Mouse (Mus musculus) MEL (cell line): ENCODE measurements around the gene Map7d3. TPM values are rescaled to one million over a fixed set of nuclear protein-coding genes. Genes with fewer than 3 reads are reported as not detected.
A peak's percentile ranks its signal among the peaks of the same experiment; 100 is the strongest.

ENCODE experiments used
- DNase-seq: peaks from one replicate; pipeline ENCODE4 v3.0.0; 2011; ENCODE audit warnings: low read depth, low spot score
- H3K27ac ChIP-seq: 2 replicates; pipeline ENCODE4 v1.5.1; 2012; ENCODE audit warnings: low read depth, mild to moderate bottlenecking, control low read depth, low read length, moderate library complexity; ENCODE audit not compliant: control insufficient read depth
- H3K27me3 ChIP-seq, 2 experiments: fragments of 150-350 bp in 1 of 2; sonication (generic) in 1 of 2; 2 replicates each; pipeline ENCODE4 v1.6.1; 2012; ENCODE audit warnings: low read length in 2 of 2, mild to moderate bottlenecking in 2 of 2, improper control_type of control experiment in 1 of 2, moderate library complexity in 1 of 2; ENCODE audit not compliant: insufficient read depth in 2 of 2, control insufficient read depth in 1 of 2
- H3K36me3 ChIP-seq, 2 experiments: 2 replicates each; pipeline ENCODE4 v1.6.1; 2012 to 2014; ENCODE audit warnings: low read length in 2 of 2, improper control_type of control experiment in 1 of 2, inconsistent platforms in 1 of 2, mild to moderate bottlenecking in 1 of 2; ENCODE audit not compliant: insufficient read depth in 2 of 2, control insufficient read depth in 1 of 2
- H3K4me1 ChIP-seq, 2 experiments: fragments of 150-350 bp in 1 of 2; sonication (generic) in 1 of 2; 2 replicates each; pipeline ENCODE4 v1.6.1; 2012; ENCODE audit warnings: low read length in 2 of 2, improper control_type of control experiment in 1 of 2, mild to moderate bottlenecking in 1 of 2; ENCODE audit not compliant: insufficient read depth in 2 of 2, control insufficient read depth in 1 of 2
- H3K4me3 ChIP-seq, 2 experiments: fragments of 150-350 bp in 1 of 2; sonication (generic) in 1 of 2; 2 replicates each; pipeline ENCODE4 v1.5.1; 2012; ENCODE audit warnings: low read depth in 2 of 2, low read length in 2 of 2, mild to moderate bottlenecking in 2 of 2, moderate library complexity in 2 of 2, control low read depth in 1 of 2, improper control_type of control experiment in 1 of 2; ENCODE audit not compliant: control insufficient read depth in 1 of 2, insufficient read depth in 1 of 2
- H3K79me2 ChIP-seq: 2 replicates; pipeline ENCODE4 v1.6.1; 2012; ENCODE audit warnings: mild to moderate bottlenecking, low read length, moderate library complexity; ENCODE audit not compliant: control insufficient read depth, poor library complexity, insufficient read depth
- H3K9ac ChIP-seq: 2 replicates; pipeline ENCODE4 v1.6.1; 2012; ENCODE audit warnings: low read depth, mild to moderate bottlenecking, control low read depth, low read length, moderate library complexity; ENCODE audit not compliant: control insufficient read depth, poor library complexity, severe bottlenecking
- H3K9me3 ChIP-seq: fragments of 150-350 bp; sonication (generic); replicated peaks from 2 replicates; pipeline ENCODE4 v1.6.1; 2012; ENCODE audit warnings: mild to moderate bottlenecking, low read length, improper control_type of control experiment, moderate library complexity; ENCODE audit not compliant: insufficient read depth
- BHLHE40 ChIP-seq: IDR thresholded peaks from 2 replicates; pipeline ENCODE4 v1.6.1; 2012; ENCODE audit warnings: low read depth, mild to moderate bottlenecking, inconsistent platforms, low read length, improper control_type of control experiment, borderline replicate concordance
- CHD1 ChIP-seq: IDR thresholded peaks from 2 replicates; pipeline ENCODE4 v1.6.1; 2012; ENCODE audit warnings: low read depth, mild to moderate bottlenecking, inconsistent platforms, low read length, improper control_type of control experiment
- CHD2 ChIP-seq: IDR thresholded peaks from 2 replicates; pipeline ENCODE4 v1.6.1; 2011; ENCODE audit warnings: low read length, improper control_type of control experiment
- CTCF ChIP-seq, 3 experiments: IDR thresholded peaks in 2 of 3; conservative IDR thresholded peaks in 1 of 3; 2 replicates each; pipeline ENCODE4 v1.5.1; 2011 to 2012; ENCODE audit warnings: low read length in 3 of 3, low read depth in 2 of 3, mild to moderate bottlenecking in 2 of 3, improper control_type of control experiment in 1 of 3, inconsistent platforms in 1 of 3, mixed read lengths in 1 of 3, moderate library complexity in 1 of 3; ENCODE audit not compliant: control insufficient read depth in 1 of 3, insufficient read depth in 1 of 3, poor library complexity in 1 of 3, severe bottlenecking in 1 of 3
- E2F4 ChIP-seq: IDR thresholded peaks from 2 replicates; pipeline ENCODE4 v1.6.1; 2011; ENCODE audit warnings: low read depth, low read length, improper control_type of control experiment, borderline replicate concordance
- ELF1 ChIP-seq: IDR thresholded peaks from 2 replicates; pipeline ENCODE4 v1.6.1; 2014; ENCODE audit warnings: low read depth, mild to moderate bottlenecking, inconsistent platforms, low read length, improper control_type of control experiment, moderate library complexity
- EP300 ChIP-seq, 2 experiments: IDR thresholded peaks; 2 replicates each; pipeline ENCODE4 v1.6.1; 2011; ENCODE audit warnings: improper control_type of control experiment in 2 of 2, low read length in 2 of 2, low read depth in 1 of 2, mild to moderate bottlenecking in 1 of 2
- ETS1 ChIP-seq: IDR thresholded peaks from 2 replicates; pipeline ENCODE4 v1.6.1; 2012; ENCODE audit warnings: low read depth, mild to moderate bottlenecking, inconsistent platforms, low read length, improper control_type of control experiment, moderate library complexity
- GABPA ChIP-seq: IDR thresholded peaks from 2 replicates; pipeline ENCODE4 v1.6.1; 2012; ENCODE audit warnings: low read depth, mild to moderate bottlenecking, inconsistent platforms, low read length, improper control_type of control experiment, moderate library complexity
- GATA1 ChIP-seq: IDR thresholded peaks from 2 replicates; pipeline ENCODE4 v1.6.1; 2011; ENCODE audit warnings: low read depth, low read length, improper control_type of control experiment
- HCFC1 ChIP-seq: IDR thresholded peaks from 2 replicates; pipeline ENCODE4 v1.6.1; 2012; ENCODE audit warnings: low read depth, mild to moderate bottlenecking, inconsistent platforms, low read length, improper control_type of control experiment, moderate library complexity
- JUND ChIP-seq: IDR thresholded peaks from 2 replicates; pipeline ENCODE4 v1.6.1; 2011; ENCODE audit warnings: low read depth, mild to moderate bottlenecking, improper control_type of control experiment, low read length
- KAT2A ChIP-seq: conservative IDR thresholded peaks from 2 replicates; pipeline ENCODE4 v1.6.1; 2012; ENCODE audit warnings: low read depth, low read length, improper control_type of control experiment, inconsistent platforms
- MAX ChIP-seq: IDR thresholded peaks from 2 replicates; pipeline ENCODE4 v1.6.1; 2011; ENCODE audit warnings: low read length, improper control_type of control experiment
- MAZ ChIP-seq: IDR thresholded peaks from 2 replicates; pipeline ENCODE4 v1.6.1; 2012; ENCODE audit warnings: low read depth, mild to moderate bottlenecking, inconsistent platforms, low read length, improper control_type of control experiment
- MYB ChIP-seq: IDR thresholded peaks from 2 replicates; pipeline ENCODE4 v1.6.1; 2011; ENCODE audit warnings: mild to moderate bottlenecking, low read depth, low read length, improper control_type of control experiment
- MYC ChIP-seq: IDR thresholded peaks from 2 replicates; pipeline ENCODE4 v1.6.1; 2011; ENCODE audit warnings: low read depth, mild to moderate bottlenecking, low read length, improper control_type of control experiment, moderate library complexity
- NELFE ChIP-seq: IDR thresholded peaks from 2 replicates; pipeline ENCODE4 v1.6.1; 2011; ENCODE audit warnings: low read depth, low read length, improper control_type of control experiment
- NRF1 ChIP-seq: IDR thresholded peaks from 2 replicates; pipeline ENCODE4 v1.6.1; 2014; ENCODE audit warnings: low read depth, mild to moderate bottlenecking, inconsistent platforms, low read length, improper control_type of control experiment, moderate library complexity; ENCODE audit not compliant: poor library complexity, insufficient read depth, severe bottlenecking
- POLR2A ChIP-seq, 2 experiments: IDR thresholded peaks; 2 replicates each; pipeline ENCODE4 v1.6.1; 2011 to 2012; ENCODE audit warnings: low read length in 2 of 2, mild to moderate bottlenecking in 2 of 2, control low read depth in 1 of 2, improper control_type of control experiment in 1 of 2, low read depth in 1 of 2, moderate library complexity in 1 of 2; ENCODE audit not compliant: control insufficient read depth in 1 of 2, insufficient read depth in 1 of 2, poor library complexity in 1 of 2
- POLR2AphosphoS2 ChIP-seq: IDR thresholded peaks from 2 replicates; pipeline ENCODE4 v1.6.1; 2011; ENCODE audit warnings: low read length, improper control_type of control experiment
- POLR2AphosphoS5 ChIP-seq: IDR thresholded peaks from 2 replicates; pipeline ENCODE4 v1.6.1; 2012; ENCODE audit warnings: low read depth, borderline replicate concordance, mild to moderate bottlenecking, inconsistent platforms, low read length, moderate library complexity, mixed read lengths
- RAD21 ChIP-seq: IDR thresholded peaks from 2 replicates; pipeline ENCODE4 v1.6.1; 2011; ENCODE audit warnings: mild to moderate bottlenecking, low read depth, low read length, improper control_type of control experiment
- RCOR1 ChIP-seq: IDR thresholded peaks from 2 replicates; pipeline ENCODE4 v1.6.1; 2012; ENCODE audit warnings: low read depth, mild to moderate bottlenecking, inconsistent platforms, low read length, improper control_type of control experiment
- SIN3A ChIP-seq: IDR thresholded peaks from 2 replicates; pipeline ENCODE4 v1.6.1; 2012; ENCODE audit warnings: low read length, improper control_type of control experiment, inconsistent platforms
- SMC3 ChIP-seq: IDR thresholded peaks from 2 replicates; pipeline ENCODE4 v1.6.1; 2011; ENCODE audit warnings: low read depth, low read length, improper control_type of control experiment
- TAL1 ChIP-seq: IDR thresholded peaks from 2 replicates; pipeline ENCODE4 v1.6.1; 2012; ENCODE audit warnings: mild to moderate bottlenecking, inconsistent platforms, low read length, moderate library complexity, mixed read lengths
- TCF12 ChIP-seq: IDR thresholded peaks from 2 replicates; pipeline ENCODE4 v1.6.1; 2014; ENCODE audit warnings: low read depth, mild to moderate bottlenecking, inconsistent platforms, low read length, improper control_type of control experiment, moderate library complexity
- USF1 ChIP-seq: IDR thresholded peaks from 2 replicates; pipeline ENCODE4 v1.6.1; 2014; ENCODE audit warnings: low read depth, mild to moderate bottlenecking, inconsistent platforms, low read length, improper control_type of control experiment, moderate library complexity
- USF2 ChIP-seq, 2 experiments: IDR thresholded peaks; 2 replicates each; pipeline ENCODE4 v1.6.1; 2011 to 2012; ENCODE audit warnings: improper control_type of control experiment in 2 of 2, low read length in 2 of 2, borderline replicate concordance in 1 of 2, inconsistent platforms in 1 of 2, low read depth in 1 of 2, mild to moderate bottlenecking in 1 of 2; ENCODE audit not compliant: insufficient read depth in 1 of 2
- ZKSCAN1 ChIP-seq: IDR thresholded peaks from 2 replicates; pipeline ENCODE4 v1.6.1; 2012; ENCODE audit warnings: low read depth, mild to moderate bottlenecking, inconsistent platforms, low read length, improper control_type of control experiment, moderate library complexity
- ZMIZ1 ChIP-seq: IDR thresholded peaks from 2 replicates; pipeline ENCODE4 v1.6.1; 2012; ENCODE audit warnings: low read depth, mild to moderate bottlenecking, inconsistent platforms, low read length, improper control_type of control experiment, moderate library complexity
- ZNF384 ChIP-seq: IDR thresholded peaks from 2 replicates; pipeline ENCODE4 v1.6.1; 2012; ENCODE audit warnings: low read depth, mild to moderate bottlenecking, inconsistent platforms, low read length, improper control_type of control experiment
- polyA plus RNA-seq, 2 experiments: library from polyadenylated mRNA; stranded (reverse) in 1 of 2; unstranded in 1 of 2; fragments of >175 nt in 1 of 2; fragments of >200 nt in 1 of 2; gene quantifications; 2 replicates each; pipeline versions ENCODE4 v1.2.1 to v1.2.4; 2012; ENCODE audit warnings: low replicate concordance in 2 of 2, low read depth in 1 of 2; ENCODE audit not compliant: insufficient read length in 2 of 2, insufficient read depth in 1 of 2, missing spikeins in 1 of 2
- total RNA-seq: library from RNA; depleted of rRNA; stranded (reverse); fragments of 300-350 nt; gene quantifications from 2 replicates; pipeline ENCODE4 v1.2.3, GENCODE M21; 2012

Map7d3 gene
- total and polyA plus RNA-seq, 3 experiments, result not detected

DNA sequence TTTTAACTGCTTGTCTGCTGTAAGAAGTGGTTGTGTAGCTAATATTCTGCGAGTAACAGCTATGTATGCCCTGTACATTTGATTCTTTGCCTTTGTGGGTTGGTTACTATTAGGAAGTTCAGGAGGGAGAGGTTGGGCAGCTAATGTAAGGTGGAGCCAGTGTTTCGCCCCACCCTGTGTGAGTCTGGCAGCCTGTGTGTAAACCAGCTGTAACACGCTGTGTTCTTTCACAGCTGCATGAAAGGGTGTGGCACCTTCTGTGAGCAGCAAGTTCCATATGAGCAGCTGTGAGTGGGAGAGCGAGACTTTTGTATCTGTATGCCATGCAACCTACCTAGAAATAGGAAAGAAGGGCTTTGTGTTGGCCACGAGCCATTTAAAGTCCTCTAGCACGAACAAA is 70.0 kb downstream of the Map7d3 start:
- H3K27ac ChIP-seq, result no peak overlapping the region
- TF ChIP-seq CHD2, result no peak
- TF ChIP-seq POLR2AphosphoS5, result no peak
- TF ChIP-seq ELF1, result no peak
- no peak for TF ChIP-seq TAL1
- no peak for TF ChIP-seq SMC3
- no peak for TF ChIP-seq SIN3A
- TF ChIP-seq KAT2A, result no peak
- TF ChIP-seq BHLHE40, result no peak
- no peak for TF ChIP-seq RCOR1
- TF ChIP-seq ETS1, result no peak
- no peak for TF ChIP-seq TCF12
- no peak for TF ChIP-seq E2F4
- TF ChIP-seq GATA1, result no peak
- no peak for TF ChIP-seq GABPA
- TF ChIP-seq NELFE, result no peak
- no peak for TF ChIP-seq RAD21
- TF ChIP-seq CHD1, result no peak
- TF ChIP-seq EP300 (IDR thresholded peaks at IDR 0.05; ENCODE audit: low read depth in 1 of 2, low read length in 2 of 2), result no peak
- no peak for TF ChIP-seq MYB
- TF ChIP-seq, all 39 proteins: peak for 0
- DNase-seq, result no peak
- H3K27me3 ChIP-seq, result no peaks in the 10 kb centered on the region; a peak in 1 of 4 replicates
- no peaks in the 10 kb centered on the region for H3K36me3 ChIP-seq
- H3K9ac ChIP-seq, result no peak overlapping the region
- H3K4me3 ChIP-seq, result no peak overlapping the region
- no peaks in the 10 kb centered on the region for H3K9me3 ChIP-seq
- no peaks in the 10 kb centered on the region for H3K4me1 ChIP-seq
- no peaks in the 10 kb centered on the region for H3K79me2 ChIP-seq

DNA sequence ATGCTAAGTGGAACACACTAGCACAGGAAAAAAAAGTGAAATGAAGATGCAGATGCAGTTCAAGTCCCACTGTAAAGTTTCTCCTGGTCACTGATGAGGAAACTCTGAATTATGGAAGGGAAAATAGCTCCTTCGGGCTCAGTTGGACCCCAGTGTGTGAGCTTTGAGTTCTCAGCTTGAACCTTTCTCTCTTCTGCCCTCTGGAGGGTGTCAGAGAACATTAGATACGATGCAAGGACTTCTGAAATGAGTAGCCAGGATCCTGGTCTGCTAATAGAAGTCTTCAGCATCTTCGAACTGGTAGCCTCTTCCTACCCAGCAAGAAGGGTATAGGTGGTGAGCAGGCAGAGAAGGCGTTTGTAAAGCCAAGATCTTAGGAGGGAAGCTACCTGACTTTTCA is 70.6 kb downstream of the Map7d3 start:
- no peak overlapping the region for H3K9ac ChIP-seq
- H3K36me3 ChIP-seq, result no peaks in the 10 kb centered on the region
- no peaks in the 10 kb centered on the region for H3K79me2 ChIP-seq
- no peaks in the 10 kb centered on the region for H3K9me3 ChIP-seq
- H3K4me3 ChIP-seq, result no peak overlapping the region
- H3K4me1 ChIP-seq, result no peaks in the 10 kb centered on the region
- DNase-seq, result peak; percentile 7
- H3K27me3 ChIP-seq, result no peaks in the 10 kb centered on the region; a peak in 1 of 4 replicates
- no peak overlapping the region for H3K27ac ChIP-seq
- no peak for TF ChIP-seq HCFC1
- TF ChIP-seq ZKSCAN1, result no peak
- no peak for TF ChIP-seq ELF1
- TF ChIP-seq JUND, result no peak
- no peak for TF ChIP-seq MYC
- TF ChIP-seq USF1, result no peak
- no peak for TF ChIP-seq RCOR1
- TF ChIP-seq POLR2A (IDR thresholded peaks at IDR 0.05; ENCODE audit: control insufficient read depth in 1 of 2, insufficient read depth in 1 of 2, low read depth in 1 of 2, low read length in 2 of 2, poor library complexity in 1 of 2), result no peak
- TF ChIP-seq MYB, result no peak
- TF ChIP-seq SIN3A, result no peak
- TF ChIP-seq TAL1, result no peak
- peak in 1 of 3 experiments; percentile 27; a peak in 1 of 6 replicates for TF ChIP-seq CTCF (IDR thresholded peaks at IDR 0.05 in 2 of 3, conservative IDR thresholded peaks at IDR 0.05 in 1 of 3; ENCODE audit: control insufficient read depth in 1 of 3, insufficient read depth in 1 of 3, low read depth in 2 of 3, low read length in 3 of 3, poor library complexity in 1 of 3, severe bottlenecking in 1 of 3)
- no peak for TF ChIP-seq MAZ
- TF ChIP-seq NRF1, result no peak
- TF ChIP-seq POLR2AphosphoS5, result no peak
- no peak for TF ChIP-seq POLR2AphosphoS2
- no peak for TF ChIP-seq MAX
- TF ChIP-seq ZMIZ1, result no peak
- TF ChIP-seq ZNF384, result no peak
- TF ChIP-seq SMC3, result peak; percentile 47
- no peak for TF ChIP-seq USF2 (IDR thresholded peaks at IDR 0.05; ENCODE audit: borderline replicate concordance in 1 of 2, insufficient read depth in 1 of 2, low read depth in 1 of 2, low read length in 2 of 2)
- no peak for TF ChIP-seq BHLHE40
